15 mouse cellular contexts compared by ENCODE assay signal in the genomic region with DNA sequence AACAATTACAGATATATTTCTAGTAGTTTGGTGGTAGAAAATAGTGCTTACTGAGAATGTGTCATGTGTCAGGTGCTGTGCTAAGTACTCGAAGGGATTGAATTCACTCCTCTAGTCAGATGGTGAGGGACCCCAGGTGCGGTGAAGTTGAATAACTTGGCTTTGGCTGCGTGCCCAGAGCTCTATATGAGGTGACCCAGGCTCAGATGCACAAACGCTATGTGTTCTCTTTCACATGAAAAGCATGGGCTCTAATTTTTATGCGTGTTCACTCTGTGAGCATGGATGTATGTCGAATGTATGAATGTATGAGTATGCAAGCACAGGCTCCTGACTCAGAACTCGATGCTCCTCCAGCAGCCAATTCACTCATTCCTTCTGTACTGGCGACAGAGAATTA.
DNase-seq lines count a peak whose midpoint lies in the region; ATAC-seq lines count a peak whose summit lies in the region.
"Had no signal": no experiment of that assay in that cellular context is flagged by ENCODE, and none has a peak within 500 bp of the region (broad histone marks: within the 10 kb centered on the region; RNA-seq: fewer than 3 reads in every experiment).

No protein-coding gene starts in this region.

- peak; percentile 60; the same call in 1 of the 2 replicates for ATAC-seq in forebrain, embryonic 11.5 days (replicated peaks; ENCODE audit: low FRiP score)
- ATAC-seq in forebrain, embryonic 16.5 days, result no peak
- peak; percentile 66 for ATAC-seq in limb, embryonic 13.5 days (ENCODE audit: low FRiP score, low read depth)
- ATAC-seq in granulocyte monocyte progenitor cell, adult 5-6 weeks (replicated peaks; ENCODE audit: poor library complexity, severe bottlenecking), result no peak
- no peak for ATAC-seq in liver, embryonic 12.5 days
- ATAC-seq: CD4-positive, CD25-positive, alpha-beta regulatory T cell, adult 4 months had no signal

- H3K4me2 ChIP-seq in forebrain, embryonic 11.5 days (ENCODE audit: low read depth, low read length, severe bottlenecking), result no peak overlapping the region
- no peak overlapping the region for H3K4me2 ChIP-seq in forebrain, embryonic 16.5 days (ENCODE audit: low read length)
- H3K4me2 ChIP-seq in limb, embryonic 13.5 days (replicated peaks), result no peak overlapping the region
- H3K4me2 ChIP-seq in liver, embryonic 12.5 days, result no peak overlapping the region
- H3K4me2 ChIP-seq: embryonic facial prominence, embryonic 12.5 days had no signal

- no peak overlapping the region for H3K9ac ChIP-seq in forebrain, embryonic 11.5 days (ENCODE audit: low read length)
- no peak overlapping the region for H3K9ac ChIP-seq in forebrain, embryonic 16.5 days (replicated peaks; ENCODE audit: low read depth, low read length)
- H3K9ac ChIP-seq in limb, embryonic 13.5 days, result no peak overlapping the region
- H3K9ac ChIP-seq in liver, embryonic 12.5 days, result no peak overlapping the region
- H3K9ac ChIP-seq: embryonic facial prominence, embryonic 12.5 days had no signal

- no peaks in the 10 kb centered on the region for H3K27me3 ChIP-seq in forebrain, embryonic 11.5 days (ENCODE audit: control insufficient read depth, insufficient read depth, low read length)
- no peaks in the 10 kb centered on the region for H3K27me3 ChIP-seq in forebrain, embryonic 16.5 days (replicated peaks; ENCODE audit: control insufficient read depth, insufficient read depth, low read length)
- no peaks in the 10 kb centered on the region for H3K27me3 ChIP-seq in limb, embryonic 13.5 days
- H3K27me3 ChIP-seq in liver, embryonic 12.5 days (replicated peaks), result no peaks in the 10 kb centered on the region
- H3K27me3 ChIP-seq: embryonic facial prominence, embryonic 12.5 days had no signal

- DNase-seq in forebrain, embryonic 11.5 days (ENCODE audit: low spot score), result peak; percentile 75
- DNase-seq in right cerebral cortex, postnatal 4 days, result peak; percentile 14
- no peak for DNase-seq in right cerebral cortex, adult 18-20 months
- no peak for DNase-seq in lung, postnatal 10 days
- DNase-seq: heart, adult 2 months; heart, postnatal 14 days; kidney, adult 9 months; lung, postnatal 36 days; thymus, postnatal 36 days had no signal

- H3K4me1 ChIP-seq in forebrain, embryonic 11.5 days (replicated peaks; ENCODE audit: control insufficient read depth, insufficient read depth, low read length), result peaks cover 11% of the 10 kb centered on the region; the same call in 1 of the 2 replicates
- peaks cover 13% of the 10 kb centered on the region; the same call in 1 of the 2 replicates for H3K4me1 ChIP-seq in forebrain, embryonic 16.5 days (replicated peaks; ENCODE audit: control insufficient read depth, insufficient read depth, low read length)
- H3K4me1 ChIP-seq in limb, embryonic 13.5 days, result peaks cover 17% of the 10 kb centered on the region
- no peaks in the 10 kb centered on the region for H3K4me1 ChIP-seq in liver, embryonic 12.5 days

- H3K36me3 ChIP-seq in forebrain, embryonic 11.5 days (ENCODE audit: control insufficient read depth, insufficient read depth, low read length), result no peaks in the 10 kb centered on the region
- H3K36me3 ChIP-seq in forebrain, embryonic 16.5 days (ENCODE audit: control insufficient read depth, insufficient read depth), result no peaks in the 10 kb centered on the region
- H3K36me3 ChIP-seq in limb, embryonic 13.5 days, result no peaks in the 10 kb centered on the region
- no peaks in the 10 kb centered on the region for H3K36me3 ChIP-seq in liver, embryonic 12.5 days
- H3K36me3 ChIP-seq: embryonic facial prominence, embryonic 12.5 days had no signal

- no peaks in the 10 kb centered on the region for H3K9me3 ChIP-seq in forebrain, embryonic 11.5 days (ENCODE audit: control insufficient read depth, low read length)
- H3K9me3 ChIP-seq in forebrain, embryonic 16.5 days (ENCODE audit: control insufficient read depth, low read length), result no peaks in the 10 kb centered on the region
- H3K9me3 ChIP-seq in limb, embryonic 13.5 days, result no peaks in the 10 kb centered on the region
- H3K9me3 ChIP-seq in liver, embryonic 12.5 days (replicated peaks), result no peaks in the 10 kb centered on the region
- H3K9me3 ChIP-seq: embryonic facial prominence, embryonic 12.5 days had no signal

- 0 out of 2 replicates have a peak overlapping the region, but pooled peaks have one; percentile 42 for H3K27ac ChIP-seq in forebrain, embryonic 11.5 days (ENCODE audit: low read depth, low read length)
- no peak overlapping the region for H3K27ac ChIP-seq in forebrain, embryonic 16.5 days (ENCODE audit: low read length)
- H3K27ac ChIP-seq in limb, embryonic 13.5 days, result no peak overlapping the region
- H3K27ac ChIP-seq in liver, embryonic 12.5 days, result no peak overlapping the region
- H3K27ac ChIP-seq: heart, adult 2 months had no signal

- 29% methylated on average over 8 of the region's 8 CpGs for WGBS in forebrain, embryonic 11.5 days
- 5% methylated on average over 8 of the region's 8 CpGs for WGBS in forebrain, embryonic 16.5 days
- whole genome bisulfite sequencing in limb, embryonic 13.5 days, result 27% methylated on average over 8 of the region's 8 CpGs
- WGBS in liver, embryonic 12.5 days (ENCODE audit: insufficient replicate concordance), result 78% methylated on average over 8 of the region's 8 CpGs

- no peak overlapping the region for H3K4me3 ChIP-seq in forebrain, embryonic 11.5 days (ENCODE audit: low read depth, low read length)
- H3K4me3 ChIP-seq in forebrain, embryonic 16.5 days (replicated peaks; ENCODE audit: low read length), result no peak overlapping the region
- H3K4me3 ChIP-seq in limb, embryonic 13.5 days, result no peak overlapping the region
- H3K4me3 ChIP-seq in liver, embryonic 12.5 days, result no peak overlapping the region
- H3K4me3 ChIP-seq: embryonic facial prominence, embryonic 12.5 days; heart, adult 2 months had no signal

Comparison
In these comparisons a context has a peak if more than half of its experiments do, and no peak if none do; other contexts are left out.
1. ATAC-seq: peak in forebrain, embryonic 11.5 days (single experiment) and limb, embryonic 13.5 days (single experiment); none in forebrain, embryonic 16.5 days (single experiment), granulocyte monocyte progenitor cell, adult 5-6 weeks (single experiment) and liver, embryonic 12.5 days (single experiment).
2. DNase-seq: peak in forebrain, embryonic 11.5 days (single experiment) and right cerebral cortex, postnatal 4 days (single experiment); none in right cerebral cortex, adult 18-20 months (single experiment) and lung, postnatal 10 days (single experiment).